Mouse (Mus musculus) embryonic stem cell, embryonic (primary cell): ENCODE data around the gene Odc1.

Source experiments
- CTCF ChIA-PET, 4 experiments: fragments of 300-600 bp in 2 of 4; fragments of 350-600 bp in 2 of 4; sonication (Branson Sonifier 250); formaldehyde crosslinking; loops; one replicate each; lab custom pipeline; 2022; ENCODE audit warnings: inconsistent platforms in 2 of 4; lab: Charles Lee
- POLR2A ChIA-PET, 4 experiments: fragments of 300-600 bp in 2 of 4; fragments of 350-600 bp in 2 of 4; sonication (Branson Sonifier 250); formaldehyde crosslinking; loops; one replicate each; lab custom pipeline; 2022; ENCODE audit warnings: antibody characterized with exemption in 4 of 4, inconsistent platforms in 1 of 4; lab: Charles Lee

The Odc1 gene

GRCm38 (mm10) chr12:17595166-17595565, 50.6 kb downstream of the Odc1 start:
- ChIA-PET POLR2A (interaction anchor here in 1 of 4 experiments (1.2 kb wide), 1 partner anchor 38 kb away, joined by 3 read pairs; no protein-coding TSS in a partner anchor), CTCF (no interaction called here)
